Mouse (Mus musculus) hindbrain, embryonic 11.5 days (tissue): ENCODE results near the gene Olfr311. TPM values are rescaled to one million over a fixed set of nuclear protein-coding genes. Genes with fewer than 3 reads are reported as not detected.

ENCODE experiments used
- polyA plus RNA-seq: library from polyadenylated mRNA; unstranded; fragments of >200 nt; fragmentation: Nextera tagmentation; extraction: Ambion mirVana; gene quantifications from 2 replicates; pipeline ENCODE4 v1.2.1, GENCODE M21; 2014

Olfr311 gene
- polyA plus RNA-seq, 1 experiment from 2014 or later, result not detected

Other genes starting within 250 kb of the Olfr311 start
- gene Olfr324, start 244.1 kb upstream of the Olfr311 start, polyA plus RNA-seq, result not detected in 2 replicates
- gene 2210407C18Rik, start 223.2 kb upstream of the Olfr311 start, polyA plus RNA-seq, result not detected in 2 replicates
- gene Olfr323, start 208.8 kb upstream of the Olfr311 start, polyA plus RNA-seq, result not detected in 2 replicates
- 0.27 and 0.62 TPM in 2 replicates for gene Trim58, start 198.8 kb upstream of the Olfr311 start, polyA plus RNA-seq
- gene Olfr322, start 180.5 kb upstream of the Olfr311 start, polyA plus RNA-seq, result not detected in 2 replicates
- not detected in 2 replicates for gene Olfr320, start 158.2 kb upstream of the Olfr311 start, polyA plus RNA-seq
- not detected in 2 replicates for gene Olfr319, start 140.1 kb upstream of the Olfr311 start, polyA plus RNA-seq
- gene Olfr318, start 115.2 kb upstream of the Olfr311 start, polyA plus RNA-seq, result not detected in 2 replicates
- gene Olfr317, start 100.0 kb upstream of the Olfr311 start, polyA plus RNA-seq, result not detected in 2 replicates
- gene Olfr316, start 86.5 kb upstream of the Olfr311 start, polyA plus RNA-seq, result not detected in 2 replicates
- not detected in 2 replicates for gene Olfr315, start 66.1 kb upstream of the Olfr311 start, polyA plus RNA-seq
- gene Olfr314, start 56.3 kb upstream of the Olfr311 start, polyA plus RNA-seq, result not detected in 2 replicates
- 8.2 and 10.1 TPM in 2 replicates for gene Fam183b, start 37.3 kb upstream of the Olfr311 start, polyA plus RNA-seq
- gene Olfr313, start 24.3 kb upstream of the Olfr311 start, polyA plus RNA-seq, result not detected in 2 replicates
- gene Olfr312, start 10.0 kb upstream of the Olfr311 start, polyA plus RNA-seq, result 0.05 TPM in 1 of 2 replicates, not detected in the other
- 16.1 and 16.6 TPM in 2 replicates for gene Gm12258, start 7.9 kb downstream of the Olfr311 start, polyA plus RNA-seq
- gene 2810021J22Rik, start 28.0 kb downstream of the Olfr311 start, polyA plus RNA-seq, result 11.4 and 11.9 TPM in 2 replicates
- gene Zfp39, start 65.0 kb downstream of the Olfr311 start, polyA plus RNA-seq, result 6.5 and 7.5 TPM in 2 replicates
- gene Btnl10, start 78.7 kb downstream of the Olfr311 start, polyA plus RNA-seq, result not detected in 2 replicates
- 395 and 419 TPM in 2 replicates for gene Rnf187, start 99.7 kb downstream of the Olfr311 start, polyA plus RNA-seq
- gene Hist3h2ba, start 109.7 kb downstream of the Olfr311 start, polyA plus RNA-seq, result 108 and 114 TPM in 2 replicates
- 71.2 and 75.2 TPM in 2 replicates for gene Hist3h2a, start 115.4 kb downstream of the Olfr311 start, polyA plus RNA-seq
- gene Trim17, start 115.4 kb downstream of the Olfr311 start, polyA plus RNA-seq, result 0.36 and 0.73 TPM in 2 replicates
- 15.7 and 18.2 TPM in 2 replicates for gene Trim11, start 138.8 kb downstream of the Olfr311 start, polyA plus RNA-seq